Mouse (Mus musculus): ENCODE data around the gene Veph1. TPM values are rescaled to one million over a fixed set of nuclear protein-coding genes. Genes with fewer than 3 reads are reported as not detected.
"Not testable (repeated sequence)": the region's sequence is repeated elsewhere in the genome, so short reads cannot be mapped to it uniquely, and the experiment has no call there.

Gene Veph1
- total RNA-seq, 1 experiment from 2014 or later, result not detected

DNA sequence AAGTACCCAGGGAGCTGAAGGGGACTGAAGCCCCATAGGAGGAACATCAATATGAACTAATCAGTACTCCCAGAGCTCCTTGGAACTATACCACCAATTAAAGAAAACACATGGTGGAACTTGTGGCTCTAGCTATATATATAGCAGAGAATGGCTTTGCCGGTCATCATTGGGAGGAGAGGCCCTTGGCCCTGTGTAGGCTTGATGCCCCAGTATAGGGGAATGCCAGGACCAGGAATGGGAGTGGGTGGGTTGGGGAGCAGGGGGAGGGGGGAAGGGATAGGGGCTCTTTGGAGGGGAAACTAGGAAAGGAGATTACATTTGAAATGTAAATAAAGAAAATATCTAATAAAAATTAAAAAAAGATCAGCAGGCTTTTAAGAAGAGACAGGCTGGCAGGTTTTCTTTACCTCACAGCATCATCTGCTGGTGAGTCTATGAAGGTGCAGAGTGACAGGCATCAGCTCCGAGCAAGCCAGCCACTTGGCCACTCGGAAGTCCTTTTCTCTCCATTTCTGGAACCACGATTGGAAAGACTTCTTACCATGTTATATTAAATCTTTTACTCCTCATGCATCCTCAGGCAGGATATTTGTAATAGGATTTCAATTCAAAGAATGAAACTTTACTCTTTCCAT is 60.3 kb downstream of the Veph1 start:
- not testable (repeated sequence) for ATAC-seq (replicated peaks; ENCODE audit: insufficient number of reproducible peaks, low FRiP score, low TSS enrichment, poor library complexity, severe bottlenecking)

DNA sequence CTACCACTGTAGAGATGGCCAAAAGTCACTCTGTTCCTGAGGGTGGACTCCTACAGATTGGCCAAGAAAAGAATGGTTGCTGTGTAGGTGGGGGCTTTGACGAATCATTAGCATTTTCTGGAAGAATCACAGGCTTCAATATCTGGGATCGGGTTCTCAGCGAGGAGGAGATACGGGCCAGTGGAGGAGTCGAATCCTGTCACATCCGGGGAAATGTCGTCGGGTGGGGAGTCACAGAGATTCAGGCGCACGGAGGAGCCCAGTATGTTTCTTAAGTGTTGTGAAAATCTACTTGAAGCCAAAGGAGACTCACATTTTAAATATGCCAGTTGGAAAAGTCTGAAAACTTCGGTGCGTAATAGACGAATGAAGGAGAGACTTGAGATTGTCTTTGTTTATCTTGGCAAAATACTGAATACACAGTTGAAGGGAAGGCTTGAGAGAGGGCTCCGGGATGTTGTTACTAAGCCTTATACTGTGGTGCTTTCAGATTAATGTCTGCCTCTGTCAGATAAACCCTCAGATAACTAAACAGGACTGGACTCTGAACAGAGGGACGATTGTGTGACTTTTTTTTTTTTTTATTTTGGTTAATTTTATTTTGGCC is 71.6 kb downstream of the Veph1 start:
- no peak for ATAC-seq (replicated peaks; ENCODE audit: insufficient number of reproducible peaks, low FRiP score, low TSS enrichment, poor library complexity, severe bottlenecking)

GRCm38 (mm10) chr3:66221243-66221611 is 75.4 kb downstream of the Veph1 start:
- ATAC-seq (replicated peaks; ENCODE audit: insufficient number of reproducible peaks, low FRiP score, low TSS enrichment, poor library complexity, severe bottlenecking), result no peak

DNA sequence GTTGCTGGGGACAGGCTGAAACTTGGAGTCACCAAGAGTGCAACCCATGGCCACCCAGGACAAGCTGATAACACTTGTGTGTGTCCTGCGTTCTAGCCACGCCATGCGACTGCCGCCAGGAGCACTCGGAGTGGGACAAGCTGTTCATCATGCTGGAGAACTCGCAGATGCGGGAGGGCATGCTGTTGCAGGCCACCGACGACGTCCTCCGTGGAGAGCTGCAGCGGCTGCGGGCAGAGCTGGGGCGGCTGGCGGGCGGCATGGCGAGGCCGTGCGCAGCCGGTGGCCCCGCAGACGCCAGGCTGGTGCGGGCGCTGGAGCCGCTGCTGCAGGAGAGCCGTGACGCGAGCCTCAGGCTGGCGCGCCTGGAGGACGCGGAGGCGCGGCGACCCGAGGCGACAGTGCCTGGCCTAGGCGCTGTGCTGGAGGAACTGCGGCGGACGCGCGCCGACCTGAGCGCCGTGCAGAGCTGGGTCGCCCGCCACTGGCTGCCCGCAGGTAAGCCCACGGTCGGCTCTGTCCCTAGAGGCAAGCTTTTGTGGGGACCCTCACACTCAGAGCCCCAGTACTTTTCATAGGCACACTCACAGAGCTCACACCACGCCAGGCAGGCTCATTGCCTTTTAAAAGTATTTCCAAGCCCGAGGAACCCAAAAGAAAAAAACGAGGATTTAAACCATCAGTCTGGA is 75.9 kb downstream of the Veph1 start:
- ATAC-seq (replicated peaks; ENCODE audit: insufficient number of reproducible peaks, low FRiP score, low TSS enrichment, poor library complexity, severe bottlenecking), result no peak

DNA sequence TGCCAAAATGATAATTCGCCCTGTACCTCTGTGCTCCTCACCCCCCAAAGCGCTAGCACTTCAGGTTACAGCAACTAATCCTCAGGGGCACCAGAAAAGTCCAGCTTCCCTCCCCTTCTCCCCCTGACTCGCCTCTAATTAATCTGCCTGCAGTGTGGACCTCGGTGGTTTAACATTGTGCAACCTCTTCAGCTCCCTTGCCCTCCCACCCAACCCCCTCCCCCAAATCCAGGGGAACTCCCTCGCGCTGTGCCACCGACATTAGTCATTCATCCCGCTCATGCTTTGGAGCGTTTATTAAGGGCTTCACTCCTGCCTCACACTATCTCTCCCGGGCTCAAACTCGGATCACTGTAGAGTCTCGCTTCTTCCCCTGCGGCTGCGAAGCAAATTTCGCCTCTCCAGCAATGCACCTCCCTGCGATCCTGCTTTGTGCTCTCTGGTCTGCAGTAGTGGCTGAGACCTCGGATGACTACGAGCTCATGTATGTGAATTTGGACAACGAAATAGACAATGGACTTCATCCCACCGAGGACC is 76.9 kb downstream of the Veph1 start, which contains the start of gene Ptx3:
Gene Ptx3, plus strand, starts transcription at position 256 of the 537 bp plus-strand sequence.
- ATAC-seq (replicated peaks; ENCODE audit: insufficient number of reproducible peaks, low FRiP score, low TSS enrichment, poor library complexity, severe bottlenecking), result no peak

- ATAC-seq (replicated peaks; ENCODE audit: insufficient number of reproducible peaks, low FRiP score, low TSS enrichment, poor library complexity, severe bottlenecking), result no peak
These were observed 80.9 kb downstream of the Veph1 start for GRCm38 (mm10) chr3:66215759-66216158.

- no peak for ATAC-seq (replicated peaks; ENCODE audit: insufficient number of reproducible peaks, low FRiP score, low TSS enrichment, poor library complexity, severe bottlenecking)
These were observed 83.1 kb downstream of the Veph1 start for GRCm38 (mm10) chr3:66213524-66213923.

DNA sequence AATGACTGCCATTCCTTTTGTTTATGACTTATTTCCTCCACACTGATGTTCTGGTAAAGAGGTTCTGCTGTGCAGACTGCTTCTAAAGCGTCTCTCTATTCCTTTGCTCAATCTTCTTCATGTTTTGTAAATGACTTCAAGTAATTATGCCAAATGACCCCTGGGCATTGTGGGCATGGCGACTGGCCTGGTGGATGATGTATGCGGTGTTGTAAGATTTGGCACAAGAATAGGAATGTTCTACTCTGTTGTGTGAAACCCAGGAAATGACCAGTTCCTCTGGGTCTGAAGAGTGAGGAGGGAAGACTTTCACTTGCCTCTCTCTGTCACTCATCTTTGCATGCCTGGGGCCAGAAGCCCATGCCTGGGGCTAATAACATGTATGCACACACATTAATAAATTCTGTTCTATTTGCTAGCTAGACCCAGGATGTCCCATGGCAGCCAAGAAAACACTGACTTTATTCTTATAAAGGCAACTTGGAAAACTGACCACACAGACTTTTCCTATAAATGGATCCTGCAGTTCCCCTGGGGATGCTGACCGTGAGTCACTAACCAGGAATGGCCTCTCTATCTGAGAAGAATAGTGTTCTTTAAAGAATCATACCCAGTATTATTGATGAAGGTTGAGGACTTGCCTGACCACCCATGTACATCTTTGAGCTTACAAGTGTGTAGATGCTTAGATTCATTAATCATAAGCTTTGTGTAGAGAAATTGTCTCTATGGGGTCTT is 87.6 kb downstream of the Veph1 start:
- no peak for ATAC-seq (replicated peaks; ENCODE audit: insufficient number of reproducible peaks, low FRiP score, low TSS enrichment, poor library complexity, severe bottlenecking)

- no peak for ATAC-seq (replicated peaks; ENCODE audit: insufficient number of reproducible peaks, low FRiP score, low TSS enrichment, poor library complexity, severe bottlenecking)
These were observed 102.6 kb downstream of the Veph1 start for GRCm38 (mm10) chr3:66193910-66194562.

DNA sequence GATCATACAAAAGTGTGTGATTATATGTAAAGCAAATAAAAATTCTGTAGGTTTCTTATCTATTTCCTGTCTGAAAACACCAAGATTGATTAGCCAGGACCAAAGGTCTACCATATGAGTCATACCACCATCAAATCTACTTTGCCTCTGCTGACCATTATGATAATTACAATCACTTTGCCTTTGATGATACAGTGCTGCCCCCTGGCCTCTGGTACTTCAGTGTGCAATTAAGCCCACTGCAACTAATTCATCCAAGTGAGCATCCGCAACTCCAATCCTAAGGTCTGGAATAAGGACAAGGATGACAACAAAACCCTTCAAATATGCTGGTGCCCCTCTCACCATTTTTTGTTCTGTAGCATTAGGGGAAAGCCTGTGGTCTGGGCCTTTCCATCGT is 117.0 kb downstream of the Veph1 start:
- no peak for ATAC-seq (replicated peaks; ENCODE audit: insufficient number of reproducible peaks, low FRiP score, low TSS enrichment, poor library complexity, severe bottlenecking)

DNA sequence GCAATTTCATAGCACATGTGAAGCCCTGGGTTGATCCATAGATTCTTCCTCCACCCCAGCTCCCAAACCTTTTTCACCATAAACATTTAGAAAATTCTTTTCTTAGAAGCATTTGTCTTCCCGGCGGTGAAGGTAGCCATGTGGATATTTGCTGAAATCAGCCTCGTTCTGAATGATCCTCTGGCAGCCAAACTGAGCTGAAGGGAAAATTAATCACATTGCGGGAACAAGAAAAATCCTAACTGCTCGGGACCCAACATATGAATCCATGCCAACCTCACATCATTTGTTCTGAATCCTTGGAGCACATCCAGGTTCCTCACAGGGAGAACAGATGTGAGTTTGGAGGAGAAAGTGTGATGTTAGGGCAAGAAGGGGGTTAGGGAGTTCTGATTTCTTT is 123.7 kb downstream of the Veph1 start:
- ATAC-seq (replicated peaks; ENCODE audit: insufficient number of reproducible peaks, low FRiP score, low TSS enrichment, poor library complexity, severe bottlenecking), result no peak

- ATAC-seq (replicated peaks; ENCODE audit: insufficient number of reproducible peaks, low FRiP score, low TSS enrichment, poor library complexity, severe bottlenecking), result no peak
These were observed 126.6 kb downstream of the Veph1 start for GRCm38 (mm10) chr3:66169873-66170538.

DNA sequence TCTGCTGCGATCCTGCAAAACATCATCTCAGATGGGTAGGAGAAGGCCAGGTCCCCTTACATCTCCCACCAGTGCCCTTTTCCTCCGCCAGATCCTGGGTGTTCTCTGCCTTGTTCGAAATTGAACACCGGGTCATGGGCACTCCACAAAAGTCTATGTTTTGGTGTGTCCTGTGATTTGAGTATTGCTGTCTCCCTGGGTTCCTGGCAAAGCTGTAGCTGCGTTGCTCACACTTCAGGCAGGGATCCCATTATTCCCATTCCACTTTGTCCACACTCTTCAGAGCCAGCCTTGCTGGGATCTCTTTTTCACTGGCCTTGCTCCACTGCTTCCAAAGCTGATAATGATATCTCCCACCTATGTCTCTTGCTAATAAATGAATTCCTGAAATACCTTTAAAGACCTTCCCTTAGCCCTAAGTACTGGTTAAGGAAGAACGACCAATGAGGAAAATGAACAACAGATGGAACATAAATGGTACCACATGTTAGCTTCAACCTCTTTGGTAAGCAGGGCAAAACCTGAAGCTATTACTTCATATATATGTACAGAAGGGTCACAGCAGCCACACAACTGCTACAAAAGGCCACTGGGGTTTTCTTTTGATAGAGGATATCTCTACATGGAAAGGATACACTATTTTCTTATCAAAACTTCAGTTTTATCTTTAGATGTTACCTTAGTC is 129.9 kb downstream of the Veph1 start:
- no peak for ATAC-seq (replicated peaks; ENCODE audit: insufficient number of reproducible peaks, low FRiP score, low TSS enrichment, poor library complexity, severe bottlenecking)

GRCm38 (mm10) chr3:66165026-66165425 is 131.6 kb downstream of the Veph1 start:
- ATAC-seq (replicated peaks; ENCODE audit: insufficient number of reproducible peaks, low FRiP score, low TSS enrichment, poor library complexity, severe bottlenecking), result no peak

DNA sequence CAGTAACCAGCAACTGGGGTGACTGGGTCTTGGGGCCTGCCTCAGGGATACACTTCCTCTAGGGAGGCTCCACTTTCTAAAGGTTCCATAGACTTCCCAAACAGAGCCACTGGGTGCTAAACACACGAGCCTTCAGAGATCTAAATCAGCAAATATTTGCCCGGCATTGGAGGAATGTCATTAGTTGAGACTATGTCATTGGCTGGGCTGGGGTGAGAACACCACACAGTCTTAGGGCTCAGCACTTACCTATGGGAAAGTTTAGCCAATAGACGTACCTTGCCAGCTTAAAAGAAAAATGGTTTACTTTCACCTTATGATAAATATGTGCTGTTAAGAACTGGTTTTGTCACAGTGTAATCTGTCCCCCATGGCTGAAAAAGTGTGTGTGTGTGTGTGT is 132.1 kb downstream of the Veph1 start:
- no peak for ATAC-seq (replicated peaks; ENCODE audit: insufficient number of reproducible peaks, low FRiP score, low TSS enrichment, poor library complexity, severe bottlenecking)

DNA sequence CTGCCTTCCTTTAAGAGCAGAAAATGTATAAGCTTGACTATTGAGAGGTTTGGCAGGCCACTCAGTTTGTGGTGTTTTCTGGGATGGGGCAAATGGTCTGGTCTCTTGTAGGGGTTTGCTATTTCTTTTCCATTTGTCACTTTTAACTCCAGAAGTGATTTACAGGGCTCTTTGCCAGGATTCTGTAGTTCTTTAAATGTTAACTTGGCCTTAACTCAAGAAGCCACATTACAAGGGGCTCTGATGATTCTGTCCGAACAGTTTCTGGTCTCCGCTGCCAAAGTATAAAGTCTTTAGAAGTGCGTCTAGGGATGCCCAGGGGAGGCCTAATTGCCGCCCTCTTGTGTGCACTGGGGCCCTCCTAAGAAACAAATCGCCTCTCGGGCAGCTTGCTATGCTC is 134.0 kb downstream of the Veph1 start:
- no peak for ATAC-seq (replicated peaks; ENCODE audit: insufficient number of reproducible peaks, low FRiP score, low TSS enrichment, poor library complexity, severe bottlenecking)

DNA sequence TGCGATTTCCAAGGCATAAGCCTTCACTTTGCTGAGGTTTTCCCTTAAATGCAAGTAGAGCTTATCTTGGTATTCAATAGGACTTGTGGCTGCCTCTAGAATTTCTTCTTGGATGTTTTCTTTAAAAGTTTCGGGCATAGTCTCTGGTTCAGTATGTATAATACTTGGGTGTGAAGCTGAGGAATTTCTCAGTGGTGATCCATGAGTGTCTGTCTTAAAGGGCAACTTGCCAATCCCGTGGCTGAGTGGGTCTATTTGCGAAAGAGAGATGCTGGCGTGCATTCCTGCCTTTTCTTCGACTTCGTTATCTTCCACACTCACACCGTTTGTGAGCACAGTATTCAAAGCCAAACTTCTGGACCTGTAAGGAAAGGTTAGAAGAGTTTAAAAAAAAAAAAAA is 138.7 kb downstream of the Veph1 start:
- ATAC-seq (replicated peaks; ENCODE audit: insufficient number of reproducible peaks, low FRiP score, low TSS enrichment, poor library complexity, severe bottlenecking), result no peak

GRCm38 (mm10) chr3:66137601-66138000 is 159.0 kb downstream of the Veph1 start:
- ATAC-seq (replicated peaks; ENCODE audit: insufficient number of reproducible peaks, low FRiP score, low TSS enrichment, poor library complexity, severe bottlenecking), result no peak
